Mouse (Mus musculus): ENCODE results near the gene Hexdc. TPM values are rescaled to one million over a fixed set of nuclear protein-coding genes. Genes with fewer than 3 reads are reported as not detected.
A peak's percentile ranks its signal among the peaks of the same experiment; 100 is the strongest.

Hexdc gene
- total and polyA plus RNA-seq, 2 experiments from 2014 or later: 30.7 to 89.6 TPM

DNA sequence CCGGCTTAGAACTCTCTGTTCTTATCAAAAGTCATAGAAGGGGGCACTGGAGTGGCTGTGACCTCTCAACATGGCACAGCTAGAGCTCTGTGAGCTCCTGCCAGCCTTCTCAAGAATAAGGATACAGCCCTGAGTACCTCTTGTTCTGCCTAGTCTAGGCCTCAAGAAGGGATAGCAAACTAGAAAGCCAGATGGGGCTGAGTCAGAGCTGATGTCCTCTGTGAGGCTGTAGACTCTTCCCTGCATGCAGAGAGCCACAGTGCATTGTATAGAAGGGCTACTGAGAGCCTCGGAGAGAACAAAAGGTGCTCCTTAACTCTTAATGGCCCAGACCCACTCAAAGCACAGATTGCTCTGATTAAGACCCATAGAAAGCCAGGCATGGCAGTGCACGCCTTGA is 30.0 kb upstream of the Hexdc start:
- Histone ChIP-seq H3K4me3 (ENCODE audit: low read length) (no peak overlapping the region), H3K9ac (replicated peaks; ENCODE audit: low read length) (no peak overlapping the region), H3K27me3 (ENCODE audit: insufficient read depth, low read length) (no peaks in the 10 kb centered on the region), H3K9me3 (ENCODE audit: low read length) (no peaks in the 10 kb centered on the region), H3K4me2 (ENCODE audit: low read depth, low read length) (no peak overlapping the region), H3K27ac (no peak overlapping the region), H3K36me3 (ENCODE audit: insufficient read depth, low read length) (no peaks in the 10 kb centered on the region), H3K4me1 (ENCODE audit: insufficient read depth, low read length) (peaks cover 11% of the 10 kb centered on the region; the same call in 1 of the 2 replicates)
- DNase-seq (ENCODE audit: low spot score) (no peak), ATAC-seq (no peak)
- 55% methylated on average over 3 of the region's 3 CpGs for WGBS
- no peak for TF ChIP-seq CTCF (IDR thresholded peaks at IDR 0.05; ENCODE audit: low read depth)

DNA sequence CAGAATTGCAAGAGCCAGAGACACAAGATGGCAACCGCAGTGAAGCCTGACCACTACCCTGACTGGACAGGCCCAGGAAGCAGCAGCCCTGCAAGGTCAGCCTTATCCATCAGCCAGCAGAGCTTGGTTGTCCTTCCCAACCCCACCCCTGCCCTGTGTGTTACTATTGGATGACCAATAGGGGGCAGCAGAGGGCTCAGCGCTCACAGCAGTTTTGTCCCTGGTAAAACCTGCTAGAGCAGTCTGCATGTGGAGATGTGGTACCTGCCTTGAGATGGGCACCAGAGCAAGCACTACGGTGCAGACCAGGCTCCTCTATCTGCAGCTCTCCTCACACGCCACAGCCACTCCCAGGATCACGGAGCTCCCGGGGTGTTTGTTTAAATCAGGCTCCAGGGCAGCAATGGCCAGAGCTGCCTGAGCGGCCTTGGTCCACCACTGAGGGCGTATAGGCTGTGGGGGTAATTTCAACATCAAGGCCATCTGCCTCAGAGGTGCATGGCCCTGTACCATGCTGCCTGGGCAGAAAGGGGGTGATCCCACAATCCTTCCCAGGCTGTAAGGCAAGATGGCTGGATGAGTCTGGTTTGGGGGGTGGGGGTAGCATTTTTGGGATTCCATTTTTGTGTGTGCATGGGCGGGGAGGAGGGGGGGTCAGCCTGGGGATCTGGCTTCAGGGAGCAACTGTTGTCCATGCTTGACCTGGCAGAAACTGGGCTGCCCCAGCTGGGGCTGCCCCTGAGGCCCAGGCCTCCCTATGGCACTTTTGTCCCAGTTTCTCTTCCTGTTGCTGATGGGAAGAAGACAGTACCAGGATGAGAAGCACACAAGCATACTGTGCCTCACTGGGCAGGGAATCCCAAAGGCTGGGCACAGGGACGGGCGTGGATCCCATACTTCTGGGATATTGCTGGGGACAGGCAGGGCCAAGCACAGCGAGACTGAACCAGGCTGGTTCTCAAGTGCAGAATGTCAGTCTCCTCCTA is 27.7 kb upstream of the Hexdc start:
- 60% methylated on average over 12 of the region's 12 CpGs for WGBS
- Histone ChIP-seq H3K4me2 (ENCODE audit: low read depth, low read length) (no peak overlapping the region), H3K27me3 (ENCODE audit: insufficient read depth, low read length) (no peaks in the 10 kb centered on the region), H3K9me3 (ENCODE audit: low read length) (no peaks in the 10 kb centered on the region), H3K4me1 (ENCODE audit: insufficient read depth, low read length) (peaks cover 11% of the 10 kb centered on the region; the same call in 1 of the 2 replicates), H3K4me3 (ENCODE audit: low read length) (no peak overlapping the region), H3K36me3 (ENCODE audit: insufficient read depth, low read length) (no peaks in the 10 kb centered on the region; the same call in 1 of the 2 replicates), H3K27ac (no peak overlapping the region), H3K9ac (replicated peaks; ENCODE audit: low read length) (no peak overlapping the region)
- ATAC-seq: peak; percentile 43; the same call in 1 of the 2 replicates
- peak; percentile 91 for TF ChIP-seq CTCF (IDR thresholded peaks at IDR 0.05; ENCODE audit: low read depth)
- peak; percentile 68 for DNase-seq (ENCODE audit: low spot score)

DNA sequence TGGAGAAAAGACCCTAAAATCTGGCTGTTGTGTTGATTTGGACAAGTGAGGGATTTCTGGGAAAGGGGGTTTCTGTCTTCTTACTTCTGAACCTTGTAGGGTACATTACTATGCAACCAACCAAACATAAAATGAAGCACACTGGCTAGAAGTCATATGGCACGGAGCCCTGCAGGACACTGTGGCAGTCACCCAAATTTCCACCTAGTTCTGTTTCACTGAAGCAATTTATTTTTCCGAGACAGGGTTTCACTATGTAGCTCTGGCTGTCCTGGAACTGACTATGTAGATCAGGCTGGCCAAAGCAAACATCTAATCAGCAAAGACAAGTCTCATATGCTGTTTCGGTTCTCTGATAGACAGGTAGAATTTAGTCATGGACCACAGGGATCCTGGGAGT is 14.6 kb upstream of the Hexdc start:
- TF ChIP-seq CTCF (IDR thresholded peaks at IDR 0.05; ENCODE audit: low read depth): no peak
- Histone ChIP-seq H3K9ac (replicated peaks; ENCODE audit: low read length) (0 out of 2 replicates have a peak overlapping the region, but pooled peaks have one; percentile 13), H3K36me3 (ENCODE audit: insufficient read depth, low read length) (peaks cover 15% of the 10 kb centered on the region; the same call in 1 of the 2 replicates), H3K27ac (no peak overlapping the region), H3K27me3 (ENCODE audit: insufficient read depth, low read length) (no peaks in the 10 kb centered on the region), H3K9me3 (ENCODE audit: low read length) (no peaks in the 10 kb centered on the region), H3K4me1 (ENCODE audit: insufficient read depth, low read length) (no peaks in the 10 kb centered on the region), H3K4me2 (ENCODE audit: low read depth, low read length) (no peak overlapping the region), H3K4me3 (ENCODE audit: low read length) (no peak overlapping the region)
- DNase-seq (ENCODE audit: low spot score) (peak; percentile 14), ATAC-seq (no peak)
- 68% methylated on average over 3 of the region's 3 CpGs for WGBS

DNA sequence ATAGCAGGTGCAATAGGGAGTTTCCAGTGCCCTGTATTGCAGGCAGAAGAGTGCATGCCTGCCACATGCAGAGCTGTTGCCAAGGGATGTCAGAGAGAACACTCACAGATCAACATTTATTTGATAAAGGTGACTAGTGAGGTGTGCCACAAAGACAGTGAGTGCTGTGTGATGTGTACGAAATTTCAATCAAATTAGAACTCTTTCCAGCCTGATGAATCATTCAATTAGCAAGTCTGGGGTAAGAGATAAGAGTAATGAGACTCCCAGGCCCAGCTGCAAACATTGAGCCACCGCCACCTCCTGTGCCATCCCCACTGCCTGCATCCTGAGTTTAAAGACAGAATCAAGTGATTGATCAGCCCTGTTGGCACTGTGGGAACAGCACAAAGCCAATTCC is 11.5 kb upstream of the Hexdc start:
- ATAC-seq (no peak), DNase-seq (ENCODE audit: low spot score) (no peak)
- no peak for TF ChIP-seq CTCF (IDR thresholded peaks at IDR 0.05; ENCODE audit: low read depth)
- H3K4me2 ChIP-seq (ENCODE audit: low read depth, low read length): no peak overlapping the region
- H3K4me3 ChIP-seq (ENCODE audit: low read length): no peak overlapping the region
- no peaks in the 10 kb centered on the region for H3K9me3 ChIP-seq (ENCODE audit: low read length)
- H3K27ac ChIP-seq: no peak overlapping the region
- H3K27me3 ChIP-seq (ENCODE audit: insufficient read depth, low read length): no peaks in the 10 kb centered on the region
- H3K9ac ChIP-seq (replicated peaks; ENCODE audit: low read length): no peak overlapping the region
- H3K4me1 ChIP-seq (ENCODE audit: insufficient read depth, low read length): no peaks in the 10 kb centered on the region
- H3K36me3 ChIP-seq (ENCODE audit: insufficient read depth, low read length): peaks cover 19% of the 10 kb centered on the region; the same call in 1 of the 2 replicates
- 71% methylated on average over 2 of the region's 2 CpGs for WGBS

DNA sequence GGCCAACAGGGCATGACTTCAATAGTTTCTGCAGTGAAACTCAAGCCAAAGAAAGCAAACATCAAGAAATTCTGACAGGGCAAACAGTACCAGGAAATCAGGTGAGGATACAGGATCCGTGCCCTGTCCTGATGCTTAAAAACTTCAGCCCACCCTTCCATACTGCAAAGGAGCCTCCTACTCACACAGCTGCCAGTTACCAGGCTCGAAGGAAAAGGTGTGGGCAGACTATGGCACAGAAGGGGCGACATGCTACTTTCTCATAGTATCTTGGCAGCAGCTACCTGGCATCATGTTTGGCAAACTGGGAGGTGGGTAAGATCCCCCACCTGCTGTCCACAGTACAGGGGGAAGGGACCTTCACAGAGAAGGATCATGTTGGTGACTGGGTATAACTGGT is 10.8 kb upstream of the Hexdc start:
- Histone ChIP-seq H3K27me3 (ENCODE audit: insufficient read depth, low read length) (no peaks in the 10 kb centered on the region), H3K9ac (replicated peaks; ENCODE audit: low read length) (no peak overlapping the region), H3K27ac (no peak overlapping the region), H3K9me3 (ENCODE audit: low read length) (no peaks in the 10 kb centered on the region), H3K36me3 (ENCODE audit: insufficient read depth, low read length) (peaks cover 19% of the 10 kb centered on the region; the same call in 1 of the 2 replicates), H3K4me3 (ENCODE audit: low read length) (no peak overlapping the region), H3K4me1 (ENCODE audit: insufficient read depth, low read length) (no peaks in the 10 kb centered on the region), H3K4me2 (ENCODE audit: low read depth, low read length) (no peak overlapping the region)
- DNase-seq (ENCODE audit: low spot score) (no peak), ATAC-seq (no peak)
- 83% methylated on average over 3 of the region's 3 CpGs for WGBS
- no peak for TF ChIP-seq CTCF (IDR thresholded peaks at IDR 0.05; ENCODE audit: low read depth)

DNA sequence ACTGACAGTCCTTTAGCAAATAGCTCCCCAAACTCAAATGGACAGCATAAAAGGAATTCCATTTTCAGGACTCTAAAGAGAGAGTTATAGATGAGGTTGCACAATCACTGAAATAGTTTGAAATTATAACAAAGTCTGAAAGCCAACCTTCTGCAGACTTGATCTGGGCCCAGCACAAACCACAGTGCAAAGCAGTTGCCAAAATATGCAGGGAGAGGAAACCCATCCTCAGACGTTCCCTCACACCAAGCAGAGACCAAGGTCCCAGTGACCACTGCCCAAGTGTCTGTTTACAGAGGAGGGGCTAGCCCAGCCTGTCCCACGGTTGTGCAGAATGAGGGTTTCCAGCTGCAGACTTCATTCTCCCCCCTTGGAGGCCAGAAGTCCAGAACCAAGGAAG is 5.6 kb upstream of the Hexdc start:
- H3K4me1 ChIP-seq (ENCODE audit: insufficient read depth, low read length): no peaks in the 10 kb centered on the region
- H3K36me3 ChIP-seq (ENCODE audit: insufficient read depth, low read length): peaks cover 7% of the 10 kb centered on the region; the same call in 1 of the 2 replicates
- H3K4me2 ChIP-seq (ENCODE audit: low read depth, low read length): no peak overlapping the region
- no peaks in the 10 kb centered on the region for H3K27me3 ChIP-seq (ENCODE audit: insufficient read depth, low read length)
- H3K9me3 ChIP-seq (ENCODE audit: low read length): no peaks in the 10 kb centered on the region
- WGBS: 57% methylated on average over 2 of the region's 2 CpGs
- H3K27ac ChIP-seq: no peak overlapping the region
- DNase-seq (ENCODE audit: low spot score) (no peak), ATAC-seq (no peak)
- H3K9ac ChIP-seq (replicated peaks; ENCODE audit: low read length): no peak overlapping the region
- TF ChIP-seq CTCF (IDR thresholded peaks at IDR 0.05; ENCODE audit: low read depth): no peak
- H3K4me3 ChIP-seq (ENCODE audit: low read length): no peak overlapping the region

DNA sequence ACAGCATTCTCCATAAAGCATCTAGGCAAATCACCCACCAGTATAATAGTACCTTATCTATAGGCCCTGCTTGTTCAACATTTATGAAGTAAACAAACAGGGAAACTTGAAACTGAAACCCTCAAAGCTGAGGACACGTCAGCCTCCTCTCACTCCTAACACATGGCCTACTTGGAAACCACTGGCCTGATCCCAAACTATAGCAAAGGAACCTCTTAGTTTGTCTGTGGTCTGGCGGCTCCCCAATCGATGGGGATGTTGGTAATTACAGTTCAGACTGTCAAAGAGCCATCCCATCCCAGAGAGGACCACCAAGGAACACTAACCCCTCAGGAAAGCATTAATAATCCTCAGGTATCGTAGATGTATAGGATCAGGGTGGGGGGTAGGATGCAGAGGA is 4.4 kb upstream of the Hexdc start:
- Histone ChIP-seq H3K27me3 (ENCODE audit: insufficient read depth, low read length) (no peaks in the 10 kb centered on the region), H3K4me2 (ENCODE audit: low read depth, low read length) (no peak overlapping the region), H3K9me3 (ENCODE audit: low read length) (no peaks in the 10 kb centered on the region), H3K4me1 (ENCODE audit: insufficient read depth, low read length) (no peaks in the 10 kb centered on the region), H3K9ac (replicated peaks; ENCODE audit: low read length) (no peak overlapping the region), H3K27ac (no peak overlapping the region), H3K36me3 (ENCODE audit: insufficient read depth, low read length) (peaks cover 4% of the 10 kb centered on the region; the same call in 1 of the 2 replicates), H3K4me3 (ENCODE audit: low read length) (no peak overlapping the region)
- no peak for DNase-seq (ENCODE audit: low spot score)
- no peak for ATAC-seq
- no peak for TF ChIP-seq CTCF (IDR thresholded peaks at IDR 0.05; ENCODE audit: low read depth)
- 81% methylated on average over 4 of the region's 4 CpGs for WGBS
